Mouse (Mus musculus): Measurements from ENCODE around the gene Kcnk4.
A peak's percentile ranks its signal among the peaks of the same experiment; 100 is the strongest.

Gene Kcnk4

DNA sequence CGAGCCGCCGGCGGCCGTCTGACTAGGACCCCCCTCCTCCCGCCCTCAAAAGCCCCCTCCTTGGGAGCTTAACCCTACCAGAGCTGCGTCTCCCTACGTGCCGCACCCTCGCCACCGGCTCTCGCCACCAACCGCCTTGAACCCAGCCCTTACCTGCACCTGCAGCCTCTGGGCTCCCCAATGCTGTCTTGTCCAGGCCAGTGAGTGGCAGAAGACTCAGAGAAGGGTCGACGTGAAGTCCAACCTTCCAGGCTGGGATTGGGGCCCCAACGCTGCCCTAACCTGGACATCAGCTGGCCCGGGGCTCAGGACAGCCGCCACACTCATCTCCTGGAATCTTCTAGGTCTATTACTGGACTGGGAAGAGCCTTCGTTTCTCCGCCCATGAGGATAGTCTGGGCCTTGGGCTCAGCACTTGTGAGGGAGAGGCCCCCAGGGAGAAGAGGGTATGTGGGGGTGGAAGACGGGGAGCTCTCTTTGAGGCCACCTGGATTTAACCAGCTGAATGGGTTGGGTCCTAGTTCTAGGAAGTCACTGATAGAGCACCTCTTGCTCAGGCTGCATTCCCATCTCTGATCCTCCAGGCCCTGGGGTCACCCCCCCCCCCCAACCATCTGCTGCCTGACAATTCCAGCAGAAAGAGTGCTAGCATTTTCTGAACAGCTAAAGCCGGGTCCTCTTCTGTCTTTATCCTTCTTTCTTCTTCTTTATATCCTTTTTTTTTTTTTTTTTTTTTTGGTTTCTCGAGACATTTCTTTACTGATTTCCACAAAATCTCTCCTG is at the start of gene Kcnk4:
Gene Kcnk4 (minus strand): TSS at position 321 of the 783 bp plus-strand sequence.
- DNase-seq = no peak

- peak; percentile 30 for DNase-seq
Measured at GRCm38 (mm10) chr19:6983621-6984020, 49.3 kb upstream of the Kcnk4 start.

DNA sequence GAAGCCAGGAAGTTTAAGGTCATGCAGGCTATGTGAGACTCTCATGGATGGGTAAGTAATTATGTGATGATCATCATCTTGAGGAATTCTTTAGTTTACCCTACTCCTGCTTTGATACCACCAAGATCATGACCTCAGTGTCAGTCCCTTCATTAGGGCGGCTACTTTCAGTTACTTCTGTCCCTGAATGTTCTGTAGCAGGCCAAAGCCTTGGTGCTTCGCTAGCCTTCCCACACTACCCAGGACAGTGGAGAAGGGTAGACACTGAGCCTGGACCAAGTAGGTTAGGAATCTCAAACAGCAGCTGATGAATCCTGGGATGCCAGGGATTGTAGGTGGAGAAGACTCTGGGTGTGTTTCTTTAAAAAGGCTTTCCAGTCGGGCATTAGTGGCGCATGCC is 47.1 kb upstream of the Kcnk4 start:
- DNase-seq = no peak

GRCm38 (mm10) chr19:6980381-6981093 is 46.2 kb upstream of the Kcnk4 start, which contains the start of gene Fkbp2:
TSS of gene Fkbp2 (minus strand) at chr19:6980501.
- peak; percentile 99 for DNase-seq

- DNase-seq = peak; percentile 99
Measured at GRCm38 (mm10) chr19:6979486-6980380, 45.4 kb upstream of the Kcnk4 start.

GRCm38 (mm10) chr19:6979001-6979479 is 44.7 kb upstream of the Kcnk4 start:
- DNase-seq = peak; percentile 85

- DNase-seq = peak; percentile 63
Measured at GRCm38 (mm10) chr19:6978639-6978974, 44.3 kb upstream of the Kcnk4 start.

GRCm38 (mm10) chr19:6977759-6978638 is 43.7 kb upstream of the Kcnk4 start:
- peak; percentile 69 for DNase-seq

DNA sequence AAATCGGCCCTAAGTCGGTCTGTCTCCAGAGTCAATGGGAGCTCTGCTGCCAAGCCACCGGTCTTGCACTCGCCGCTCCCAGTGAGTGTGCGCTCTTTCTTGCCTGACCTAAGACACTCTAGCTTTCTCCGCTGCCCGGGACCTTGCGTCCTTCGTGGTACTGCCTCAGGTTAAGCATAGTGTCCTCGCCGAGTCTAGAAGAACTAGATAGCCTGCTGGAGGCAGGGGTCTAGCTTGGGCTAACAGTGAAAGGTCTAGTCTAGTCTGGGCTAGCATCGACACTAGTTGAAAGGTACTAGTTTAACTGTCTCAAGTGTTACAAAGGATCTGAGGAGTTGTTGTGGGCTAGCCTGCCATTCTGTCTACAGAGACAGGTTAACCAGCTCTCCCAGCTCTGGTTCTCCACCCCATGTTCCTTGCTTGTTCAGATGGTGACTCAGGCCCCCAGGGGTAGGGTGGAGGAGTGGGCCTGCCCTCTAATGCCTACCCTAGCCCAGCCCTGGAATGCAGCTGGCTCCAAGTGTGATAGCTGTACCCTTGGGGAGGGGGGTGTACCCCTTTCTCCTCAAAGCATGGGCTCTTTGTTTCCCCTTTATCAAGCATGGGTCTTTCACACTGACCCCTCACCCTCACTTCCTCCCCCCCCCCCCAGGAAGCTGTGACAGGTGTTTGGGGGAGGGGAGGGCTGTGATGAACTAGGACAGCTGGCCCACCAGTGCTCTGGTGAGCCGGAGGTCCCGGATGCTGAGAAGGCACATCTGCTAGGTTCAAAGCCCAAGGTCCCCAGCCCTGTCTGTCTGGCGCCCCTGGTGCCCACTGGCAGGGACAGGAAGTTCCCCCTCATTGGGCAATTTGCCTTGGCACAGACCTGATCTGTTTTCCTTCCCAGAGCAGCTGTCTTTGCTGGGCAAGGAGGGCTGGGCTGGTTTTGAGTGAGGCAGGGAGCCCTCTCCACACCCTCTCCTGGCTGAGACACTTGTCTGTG is 41.5 kb upstream of the Kcnk4 start, which contains the start of gene Plcb3:
Gene Plcb3 (minus strand): TSS at position 934 of the 985 bp plus-strand sequence.
- peak; percentile 72 for DNase-seq

DNA sequence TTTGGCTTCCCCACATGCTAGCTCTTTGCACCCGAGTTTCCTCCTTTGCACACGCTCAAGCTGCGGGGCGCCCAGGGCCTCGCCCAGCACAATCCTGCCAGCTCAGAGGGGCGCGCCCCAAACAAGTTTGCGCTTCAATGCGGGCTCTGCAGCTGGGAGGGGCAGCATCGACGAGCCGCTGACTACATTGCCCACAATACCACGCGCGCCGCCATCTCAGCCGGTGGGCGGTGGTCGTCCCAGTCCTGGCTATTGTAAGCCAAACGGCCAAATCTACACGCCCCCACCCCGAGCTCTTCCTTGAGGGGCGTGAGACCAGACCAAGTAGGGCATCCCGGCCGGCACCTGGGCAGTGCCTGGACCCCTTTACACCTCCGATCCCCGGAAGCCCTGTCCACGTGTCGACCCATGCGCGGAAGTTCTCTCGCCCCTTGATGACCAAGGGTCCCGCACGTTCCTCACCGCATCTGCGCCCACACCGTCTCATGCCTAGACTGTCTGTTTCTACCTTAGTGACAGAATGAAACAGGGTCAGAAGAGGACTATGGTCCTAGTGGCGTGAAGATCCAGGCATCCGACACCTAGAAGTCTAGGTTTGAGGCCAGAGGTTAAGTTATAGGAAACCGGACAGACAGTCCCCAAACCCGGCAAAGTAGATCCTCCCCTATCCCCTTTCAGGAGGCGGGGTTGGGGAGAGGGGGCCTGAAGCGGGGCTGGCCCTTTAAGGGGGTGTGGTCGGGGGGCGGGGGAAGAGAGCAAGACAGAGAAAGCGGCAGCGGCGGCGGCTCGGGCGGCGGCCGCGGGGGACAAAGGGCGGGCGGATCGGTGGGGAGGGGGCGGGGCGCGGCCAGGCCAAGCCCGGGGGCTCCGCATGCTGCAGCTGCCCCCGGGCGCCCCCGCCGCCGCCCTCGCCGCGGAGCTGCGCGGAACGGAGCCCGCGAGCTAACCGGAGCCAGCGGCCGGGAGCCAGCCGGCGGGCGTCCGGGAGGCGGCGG is 40.2 kb upstream of the Kcnk4 start, which contains the start of gene Ppp1r14b:
Gene Ppp1r14b (plus strand): TSS at position 758 of the 995 bp plus-strand sequence.
- peak; percentile 62 for DNase-seq

DNA sequence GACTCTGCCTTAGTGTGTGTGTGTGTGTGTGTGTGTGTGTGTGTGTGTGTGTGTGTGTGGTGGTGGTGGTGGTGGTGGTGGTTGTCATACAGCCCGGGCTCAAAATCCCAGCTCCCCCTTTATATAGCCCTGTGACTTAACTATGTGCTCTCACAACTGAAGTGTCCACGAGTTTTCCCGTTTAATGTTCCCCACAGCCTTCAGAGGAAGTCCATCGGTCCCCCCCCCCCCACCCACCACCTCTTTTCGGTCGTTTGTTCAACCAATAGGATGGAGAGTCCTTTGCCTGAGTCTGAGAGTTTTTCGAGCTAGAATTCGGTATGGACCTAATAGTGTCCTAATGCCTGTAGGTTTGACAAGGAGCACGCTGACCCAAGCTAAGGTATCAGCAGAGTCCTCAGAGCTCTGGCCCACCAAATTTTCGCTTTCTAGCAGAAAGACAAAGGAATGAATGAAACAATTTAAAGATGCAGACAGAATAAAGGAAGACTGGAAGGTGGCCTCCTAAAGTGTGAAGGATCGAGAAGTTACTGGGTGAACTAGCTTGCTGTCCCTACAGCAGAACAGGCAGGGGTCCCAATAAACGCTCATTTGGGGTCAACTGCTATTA is 39.4 kb upstream of the Kcnk4 start:
- no peak for DNase-seq

GRCm38 (mm10) chr19:6972247-6972917 is 38.1 kb upstream of the Kcnk4 start:
- DNase-seq = no peak

DNA sequence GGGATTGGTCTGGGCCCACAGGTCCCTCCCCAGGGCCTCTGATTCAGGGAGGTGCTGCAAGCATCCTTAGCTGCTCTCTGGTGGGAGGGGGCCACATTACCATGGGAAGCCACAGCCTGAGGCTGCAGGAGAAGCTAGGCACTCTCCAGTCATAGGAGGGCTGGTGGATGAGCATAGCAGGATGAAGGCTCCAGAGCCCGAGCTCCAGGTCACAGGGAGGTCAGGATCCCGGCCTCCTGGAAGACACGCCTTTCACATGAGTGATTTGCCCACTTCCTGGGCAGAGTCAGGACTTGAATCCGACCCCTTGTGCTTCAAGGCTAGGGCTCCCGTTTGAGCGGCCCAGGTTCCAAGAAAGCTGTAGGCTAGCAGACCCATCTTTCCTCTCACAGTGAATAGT is 37.3 kb upstream of the Kcnk4 start:
- no peak for DNase-seq

GRCm38 (mm10) chr19:6970460-6971085 is 36.3 kb upstream of the Kcnk4 start:
- DNase-seq = no peak

DNA sequence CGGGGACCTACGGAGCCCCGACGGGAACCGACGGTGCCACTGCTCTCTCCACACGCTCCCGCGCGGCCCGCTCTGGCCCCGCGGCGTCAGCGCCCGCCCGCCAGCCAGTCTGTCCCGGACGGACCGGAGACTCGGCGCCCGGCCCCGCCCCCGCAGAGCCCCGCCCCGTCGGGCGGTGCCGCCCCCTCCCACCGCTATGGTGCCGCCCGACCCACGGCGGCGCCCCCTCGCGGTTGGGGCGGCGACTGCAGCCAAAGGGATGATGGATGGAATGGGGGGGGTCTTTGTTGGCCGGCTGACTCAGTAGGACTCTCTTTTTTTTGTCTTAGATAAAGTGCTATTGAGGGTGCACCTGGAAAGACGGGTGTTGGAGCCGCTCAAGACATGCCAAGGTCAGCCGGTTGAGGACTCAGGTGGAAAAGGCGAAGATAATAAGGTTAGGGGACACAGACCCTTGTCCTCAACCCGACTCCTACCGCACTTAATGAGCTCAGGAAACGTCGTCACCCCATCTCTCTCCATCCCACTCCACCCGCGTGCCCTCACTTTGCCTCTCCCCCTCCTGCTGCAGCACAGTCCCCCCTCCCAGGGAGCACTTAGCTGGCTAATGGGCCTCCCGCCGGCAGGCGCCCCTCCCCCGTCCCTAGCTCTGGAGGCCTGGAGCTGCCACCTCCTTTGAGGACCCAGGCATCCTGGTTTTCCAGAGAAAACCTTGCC is 35.5 kb upstream of the Kcnk4 start:
- no peak for DNase-seq

GRCm38 (mm10) chr19:6969291-6969664 is 35.0 kb upstream of the Kcnk4 start:
- DNase-seq = no peak

All from cerebellum, adult 9-10 months (tissue).